Mouse (Mus musculus) small intestine, adult 2 months (tissue): ENCODE measurements around the gene Prpf40b. TPM values are rescaled to one million over a fixed set of nuclear protein-coding genes. Genes with fewer than 3 reads are reported as not detected.
A peak's percentile ranks its signal among the peaks of the same experiment; 100 is the strongest.

Experiments used
- H3K27ac ChIP-seq: fragments of 200-500 bp; 2 replicates; pipeline ENCODE4 v1.5.1; 2012; ENCODE audit warnings: low read depth, low read length, control low read depth, inconsistent platforms; ENCODE audit not compliant: insufficient read depth
- H3K27me3 ChIP-seq: fragments of 200-500 bp; 2 replicates; pipeline ENCODE4 v1.6.1; 2012; ENCODE audit warnings: mild to moderate bottlenecking, moderate library complexity, low read length, inconsistent platforms; ENCODE audit not compliant: control insufficient read depth, insufficient read depth
- H3K36me3 ChIP-seq: fragments of 200-500 bp; 2 replicates; pipeline ENCODE4 v1.6.1; 2012; ENCODE audit warnings: mild to moderate bottlenecking, low read length, control low read depth, inconsistent platforms; ENCODE audit not compliant: control insufficient read depth, insufficient read depth
- H3K4me1 ChIP-seq: fragments of 200-500 bp; 2 replicates; pipeline ENCODE4 v1.6.1; 2012; ENCODE audit warnings: low read length, inconsistent platforms, mixed read lengths; ENCODE audit not compliant: control insufficient read depth, insufficient read depth, insufficient read length
- H3K4me3 ChIP-seq: fragments of 200-500 bp; 2 replicates; pipeline ENCODE4 v1.5.1; 2012; ENCODE audit warnings: low read depth, mild to moderate bottlenecking, control low read depth, inconsistent platforms, low read length, moderate library complexity
- CTCF ChIP-seq: fragments of 200-500 bp; IDR thresholded peaks from 2 replicates; pipeline ENCODE4 v1.5.1; 2012; ENCODE audit warnings: low read depth, mild to moderate bottlenecking, control low read depth, inconsistent platforms, low read length, moderate library complexity, mixed read lengths; ENCODE audit not compliant: insufficient replicate concordance, insufficient read length; ENCODE audit errors: extremely low read depth
- POLR2A ChIP-seq: fragments of 200-500 bp; IDR thresholded peaks from 2 replicates; pipeline ENCODE4 v1.6.1; 2012; ENCODE audit warnings: low read depth, mild to moderate bottlenecking, control low read depth, inconsistent platforms, low read length, moderate library complexity
- WGBS: fragments of 180-500 bp; shearing (Covaris S2); methylation state at CpG from one replicate; pipeline ENCODE4 v1.1.7; 2018; 5-methylcytosine and 5-hydroxymethylcytosine counted together
- polyA plus RNA-seq: library from polyadenylated mRNA; depleted of rRNA; stranded (reverse); fragments of >200 nt; gene quantifications from 2 replicates; pipeline ENCODE4 v1.2.3, GENCODE M21; 2012

Prpf40b gene
- polyA plus RNA-seq, 1 experiment: 20.8 TPM

DNA sequence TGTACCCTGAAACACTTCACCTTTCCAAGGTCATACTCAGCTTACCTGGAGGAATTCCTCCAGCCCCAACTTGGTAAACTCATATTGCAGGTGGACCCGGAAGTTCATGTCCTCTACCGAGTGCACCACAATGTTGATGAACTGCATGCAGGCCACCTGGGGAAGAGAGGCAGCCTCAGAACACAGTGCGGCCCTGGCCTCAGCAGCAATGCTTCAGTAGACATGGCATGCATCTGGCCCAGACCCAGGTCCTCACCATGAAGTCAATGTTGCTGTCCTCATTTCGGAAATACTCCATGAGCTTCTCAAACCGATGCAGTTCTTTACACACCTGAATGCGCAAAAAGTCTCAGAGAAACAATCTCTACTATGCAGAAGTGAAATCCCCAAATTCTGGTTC, 30.7 kb downstream of the Prpf40b start:
- TF ChIP-seq POLR2A: no peak
- no peak for TF ChIP-seq CTCF
- peaks cover 2% of the 10 kb centered on the region; the same call in 1 of the 2 replicates for H3K36me3 ChIP-seq
- H3K4me1 ChIP-seq: peaks cover 2% of the 10 kb centered on the region; the same call in 1 of the 2 replicates
- 92% methylated on average over 6 of the region's 6 CpGs for WGBS
- H3K4me3 ChIP-seq: no peak overlapping the region
- H3K27me3 ChIP-seq: no peaks in the 10 kb centered on the region
- H3K27ac ChIP-seq: no peak overlapping the region

DNA sequence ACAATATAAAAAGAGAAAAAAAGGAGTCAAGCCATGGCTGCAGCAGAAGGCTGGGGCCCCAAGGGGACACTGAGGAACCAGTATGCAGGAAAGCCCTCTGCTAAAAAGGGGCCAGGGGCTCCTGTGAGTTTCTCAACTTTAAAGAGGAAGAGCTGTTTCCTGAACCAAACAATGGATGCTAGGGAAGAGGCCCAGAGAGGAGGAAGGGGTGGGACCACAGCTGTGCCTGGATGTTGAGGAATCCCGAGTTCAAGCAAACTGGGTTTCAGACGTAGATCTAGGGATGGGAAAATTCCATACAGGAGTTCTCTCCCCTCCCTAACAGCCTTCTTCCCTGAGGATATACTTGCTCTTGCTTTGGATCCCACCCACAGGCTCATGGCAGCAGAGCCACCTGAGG, 31.5 kb downstream of the Prpf40b start:
- 61% methylated on average over 2 of the region's 2 CpGs for WGBS
- H3K27me3 ChIP-seq: no peaks in the 10 kb centered on the region
- peaks cover 5% of the 10 kb centered on the region; the same call in 1 of the 2 replicates for H3K4me1 ChIP-seq
- H3K27ac ChIP-seq: no peak overlapping the region
- H3K4me3 ChIP-seq: no peak overlapping the region
- TF ChIP-seq CTCF (no peak), POLR2A (no peak)
- H3K36me3 ChIP-seq: no peaks in the 10 kb centered on the region; the same call in 1 of the 2 replicates

DNA sequence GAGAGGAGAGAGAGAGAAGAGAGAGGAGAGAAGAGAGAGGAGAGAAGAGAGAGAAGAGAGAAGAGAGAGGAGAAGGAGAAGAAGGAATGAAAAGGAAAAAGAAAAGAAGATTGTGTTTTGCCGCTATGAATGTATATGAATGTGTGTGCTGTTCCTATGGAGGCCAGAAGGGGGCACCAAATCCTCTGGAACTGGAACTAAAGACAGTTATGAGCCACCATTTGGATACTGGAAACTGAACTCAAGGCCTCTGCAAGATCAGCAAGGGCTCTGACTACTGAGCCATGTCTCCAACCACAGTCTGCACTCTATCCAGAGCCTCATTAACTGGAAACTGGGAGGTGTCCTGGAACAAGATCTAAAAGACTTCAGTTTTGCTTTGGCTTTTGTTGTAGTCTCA, 32.1 kb downstream of the Prpf40b start:
- 80% methylated on average over 1 of the region's 1 CpGs for WGBS
- TF ChIP-seq CTCF (peak; percentile 51; the same call in 1 of the 2 replicates), POLR2A (no peak)
- Histone ChIP-seq H3K36me3 (no peaks in the 10 kb centered on the region; the same call in 1 of the 2 replicates), H3K27me3 (no peaks in the 10 kb centered on the region), H3K4me3 (no peak overlapping the region), H3K4me1 (peaks cover 10% of the 10 kb centered on the region; the same call in 1 of the 2 replicates), H3K27ac (no peak overlapping the region)

DNA sequence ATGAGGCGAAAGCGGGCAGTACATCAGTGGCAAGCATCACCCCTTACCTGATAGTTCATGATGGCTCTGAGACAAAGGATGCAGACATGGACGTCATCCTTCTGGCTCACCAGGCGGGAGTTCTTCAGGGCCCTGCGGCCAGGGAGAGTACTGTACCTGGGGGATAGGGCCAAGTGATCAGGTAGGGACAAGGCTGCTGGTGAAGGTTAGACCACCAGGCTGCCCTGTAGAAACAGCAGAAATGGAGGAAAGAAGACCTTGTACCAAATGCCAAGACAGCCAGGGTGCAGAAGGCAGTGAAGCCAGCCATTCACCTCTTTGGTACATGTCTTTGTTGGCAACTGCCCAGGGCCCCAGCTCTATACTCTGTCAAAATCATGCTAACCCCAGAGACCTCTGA, 33.1 kb downstream of the Prpf40b start:
- Histone ChIP-seq H3K4me1 (peaks cover 19% of the 10 kb centered on the region; the same call in 1 of the 2 replicates), H3K4me3 (no peak overlapping the region), H3K27ac (no peak overlapping the region), H3K27me3 (no peaks in the 10 kb centered on the region), H3K36me3 (no peaks in the 10 kb centered on the region; the same call in 1 of the 2 replicates)
- 97% methylated on average over 5 of the region's 5 CpGs for WGBS
- no peak for TF ChIP-seq CTCF
- TF ChIP-seq POLR2A: no peak

DNA sequence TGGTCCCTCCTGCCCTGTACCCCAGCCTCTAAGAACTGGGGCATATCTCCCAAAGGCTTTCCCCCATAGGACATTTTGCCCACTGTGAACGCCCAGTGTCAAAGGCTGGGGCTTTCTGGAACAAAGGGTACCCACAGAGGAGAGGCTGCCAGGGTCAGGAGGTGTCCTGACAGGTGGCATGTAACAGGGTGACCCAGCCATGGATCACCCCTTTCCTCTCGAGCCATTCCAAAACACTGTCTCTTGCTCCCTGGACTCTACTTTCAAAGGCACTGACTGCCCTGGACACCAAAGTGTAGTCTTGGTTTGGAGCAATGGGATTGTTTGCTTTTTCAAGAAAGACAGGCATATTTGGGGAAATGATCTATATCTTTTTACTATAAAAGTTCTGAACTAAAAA, 35.4 kb downstream of the Prpf40b start:
- 69% methylated on average over 2 of the region's 2 CpGs for WGBS
- Histone ChIP-seq H3K27me3 (no peaks in the 10 kb centered on the region), H3K27ac (no peak overlapping the region), H3K4me3 (no peak overlapping the region), H3K36me3 (no peaks in the 10 kb centered on the region), H3K4me1 (peaks cover 30% of the 10 kb centered on the region; the same call in 1 of the 2 replicates)
- TF ChIP-seq POLR2A: no peak
- no peak for TF ChIP-seq CTCF

DNA sequence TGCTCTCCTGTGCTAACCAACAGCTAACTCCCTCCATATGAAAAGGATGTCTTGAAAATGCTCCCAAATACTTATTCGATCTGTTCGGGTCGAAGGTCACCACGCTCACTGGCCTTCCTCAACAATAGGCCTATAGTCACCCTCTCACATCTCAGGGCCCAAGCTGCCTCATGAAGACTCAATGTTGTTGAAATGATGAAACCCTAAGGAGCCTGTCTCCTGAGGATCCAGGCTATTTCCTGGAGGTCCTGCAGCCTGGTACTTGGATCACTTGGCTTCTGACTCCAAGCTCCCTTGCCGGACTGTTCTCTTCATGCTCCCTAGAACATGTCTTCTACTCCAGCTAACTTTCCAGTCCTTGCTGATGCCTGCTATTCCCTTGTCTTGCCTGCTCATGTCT, 36.5 kb downstream of the Prpf40b start:
- no peak for TF ChIP-seq CTCF
- TF ChIP-seq POLR2A: no peak
- Histone ChIP-seq H3K27me3 (no peaks in the 10 kb centered on the region), H3K4me3 (no peak overlapping the region), H3K4me1 (peaks cover 30% of the 10 kb centered on the region; the same call in 1 of the 2 replicates), H3K27ac (no peak overlapping the region), H3K36me3 (no peaks in the 10 kb centered on the region)
- 82% methylated on average over 5 of the region's 5 CpGs for WGBS

DNA sequence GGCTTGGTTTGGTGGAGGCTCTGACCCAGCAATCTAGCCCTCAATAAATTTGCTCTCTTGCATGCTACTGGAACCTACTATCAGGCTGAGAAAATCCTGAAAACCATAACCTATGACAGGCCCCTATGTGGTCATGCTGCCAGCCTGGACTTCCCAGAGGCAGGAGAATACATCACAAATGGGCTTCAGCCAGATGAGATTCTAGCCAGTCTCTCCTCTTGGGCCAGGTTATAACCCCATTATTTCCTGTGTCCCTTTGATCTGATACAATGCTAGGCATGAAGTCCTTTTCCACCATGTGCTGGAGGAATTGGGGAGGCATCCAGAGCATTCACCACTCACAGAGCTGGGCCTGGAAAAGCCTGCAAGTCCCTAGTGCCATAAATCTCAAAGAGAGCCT, 37.2 kb downstream of the Prpf40b start:
- H3K4me3 ChIP-seq: no peak overlapping the region

More for the DNA sequence above, 37.2 kb downstream of the Prpf40b start:
- TF ChIP-seq POLR2A (no peak), CTCF (no peak)
- H3K36me3 ChIP-seq: no peaks in the 10 kb centered on the region
- H3K27ac ChIP-seq: no peak overlapping the region
- H3K4me1 ChIP-seq: peaks cover 30% of the 10 kb centered on the region; the same call in 1 of the 2 replicates
- H3K27me3 ChIP-seq: no peaks in the 10 kb centered on the region
